Mouse (Mus musculus) heart, adult 2 months (tissue): ENCODE measurements around the gene Gm5447. TPM values are rescaled to one million over a fixed set of nuclear protein-coding genes. Genes with fewer than 3 reads are reported as not detected.
A peak's percentile ranks its signal among the peaks of the same experiment; 100 is the strongest.

Experiments
- DNase-seq, 2 experiments: peaks; one replicate each; pipeline ENCODE4 v3.0.0; 2021
- H3K27ac ChIP-seq: fragments of 200-600 bp; 2 replicates; pipeline ENCODE4 v1.8.1; 2022
- H3K27me3 ChIP-seq: fragments of 200-500 bp; 2 replicates; pipeline ENCODE4 v1.6.1; 2012; ENCODE audit warnings: mild to moderate bottlenecking, low read length, inconsistent platforms, mixed read lengths; ENCODE audit not compliant: control insufficient read depth, insufficient read depth
- H3K36me3 ChIP-seq: fragments of 200-500 bp; 2 replicates; pipeline ENCODE4 v1.6.1; 2012; ENCODE audit warnings: low read length, inconsistent platforms; ENCODE audit not compliant: control insufficient read depth, insufficient read depth
- H3K4me1 ChIP-seq: fragments of 200-500 bp; 2 replicates; pipeline ENCODE4 v1.6.1; 2011; ENCODE audit warnings: low read length; ENCODE audit not compliant: control insufficient read depth, insufficient read depth
- H3K4me3 ChIP-seq: fragments of 200-600 bp; 2 replicates; pipeline ENCODE4 v1.8.1; 2022
- H3K79me2 ChIP-seq: fragments of 200-500 bp; replicated peaks from 2 replicates; pipeline ENCODE4 v1.6.1; 2012; ENCODE audit warnings: mild to moderate bottlenecking, inconsistent platforms, low read length, moderate library complexity, mixed read lengths; ENCODE audit not compliant: control insufficient read depth, insufficient read depth
- H3K9ac ChIP-seq: fragments of 200-500 bp; 2 replicates; pipeline ENCODE4 v1.6.1; 2012; ENCODE audit warnings: low read depth, mild to moderate bottlenecking, control low read depth, inconsistent platforms, low read length, mixed read lengths
- CTCF ChIP-seq: fragments of 200-600 bp; IDR thresholded peaks from 2 replicates; pipeline ENCODE4 v1.8.1; 2022; ENCODE audit warnings: antibody characterized with exemption, mild to moderate bottlenecking, moderate library complexity
- EP300 ChIP-seq: fragments of 200-500 bp; IDR thresholded peaks from 2 replicates; pipeline ENCODE4 v1.6.1; 2011; ENCODE audit warnings: low read depth, low read length, control low read depth; ENCODE audit not compliant: insufficient read depth
- POLR2A ChIP-seq: fragments of 200-500 bp; IDR thresholded peaks from 2 replicates; pipeline ENCODE4 v1.6.1; 2011; ENCODE audit warnings: mild to moderate bottlenecking, low read depth, low read length, control low read depth; ENCODE audit not compliant: insufficient read depth
- WGBS: fragments of 180-500 bp; shearing (Covaris S2); methylation state at CpG from one replicate; pipeline ENCODE4 v1.1.7; 2018; 5-methylcytosine and 5-hydroxymethylcytosine counted together
- intact Hi-C: fragments of 180-260 bp; cut with DNase I; formaldehyde crosslinking; loops from one replicate; pipeline ENCODE4 v1.15.1; 2025
- long read RNA-seq: library from polyadenylated mRNA; stranded (forward); transcript quantifications from one replicate; pipeline ENCODE4 v2.0.0, GENCODE M21; 2021
- polyA plus RNA-seq: library from polyadenylated mRNA; depleted of rRNA; stranded (reverse); fragments of >200 nt; gene quantifications from 2 replicates; pipeline ENCODE4 v1.2.3, GENCODE M21; 2012; rRNA removed
- total RNA-seq, 2 experiments: library from RNA; stranded (reverse); gene quantifications; 2 replicates each; pipeline ENCODE4 v1.2.3; 2021

The Gm5447 gene
- total RNA-seq (not detected), polyA plus RNA-seq (not detected in 2 replicates)
- long read RNA-seq = 0 reads

DNA sequence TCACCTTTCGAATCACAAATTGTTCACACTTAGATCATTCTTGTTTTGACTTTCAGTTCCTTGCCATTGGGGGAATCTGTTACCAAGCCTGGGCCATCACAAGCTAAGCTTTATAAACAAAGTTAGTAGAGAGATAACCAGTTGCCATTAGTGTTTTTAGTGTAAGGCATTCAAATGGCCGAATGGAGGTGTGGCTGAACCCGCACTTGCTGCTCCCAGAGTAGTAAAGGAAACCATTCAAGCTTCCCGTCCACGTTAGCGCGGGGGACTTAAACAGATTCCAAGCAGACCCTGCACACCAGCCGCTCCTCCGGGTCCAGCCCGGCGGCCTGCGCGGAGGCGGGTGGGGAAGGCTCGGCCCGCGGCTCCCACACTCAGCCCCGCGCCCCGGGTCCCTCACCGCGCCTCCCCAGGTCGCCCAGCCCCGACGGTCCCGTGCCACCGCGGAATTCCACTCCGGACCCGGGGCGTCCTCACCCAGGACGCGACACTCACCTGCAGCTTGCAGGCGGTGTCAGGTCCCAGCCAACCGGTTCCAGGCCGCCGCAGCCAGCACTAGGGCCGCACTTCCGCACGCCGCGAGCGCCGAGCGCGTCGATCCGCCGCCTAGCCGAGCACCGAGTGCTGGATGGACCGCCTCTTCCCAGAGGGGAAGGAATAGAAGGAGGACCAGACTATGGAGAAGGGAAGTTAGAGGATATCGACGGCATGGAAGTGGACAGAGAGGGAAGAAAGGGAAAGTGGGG is at the start of gene Gm5447, which contains the start of gene Exoc2:
Gene Gm5447 (plus strand): TSS at position 704 of the 746 bp plus-strand sequence.
Gene Exoc2 (minus strand): TSS at position 593 of the 746 bp plus-strand sequence.
- peak within 1 kb of the TSS; percentile 82 for H3K27ac ChIP-seq
- DNase-seq = peak; percentile 88 to 92
- no peak for TF ChIP-seq CTCF
- TF ChIP-seq POLR2A = 0 out of 2 replicates have a peak, but pooled peaks have one; percentile 32
- 0 out of 2 replicates have a peak, but pooled peaks have one; percentile 61 for TF ChIP-seq EP300
- H3K4me3 ChIP-seq = peak within 1 kb of the TSS; percentile 85
- no peaks in the 10 kb centered on the region for H3K79me2 ChIP-seq
- peaks cover 1% of the 10 kb centered on the region for H3K4me1 ChIP-seq
- H3K27me3 ChIP-seq = peaks cover 2% of the 10 kb centered on the region
- intact Hi-C loops = loop anchor here (1.0 to 5.0 kb wide), 2 partner anchors 11 to 426 kb away; partner anchors contain the start of gene Uqcrfs1
- peak within 1 kb of the TSS; percentile 81 for H3K9ac ChIP-seq
- WGBS = under 1% methylated on average over 51 of the region's 54 CpGs
- H3K36me3 ChIP-seq = peaks cover 4% of the 10 kb centered on the region; the same call in 1 of the 2 replicates

DNA sequence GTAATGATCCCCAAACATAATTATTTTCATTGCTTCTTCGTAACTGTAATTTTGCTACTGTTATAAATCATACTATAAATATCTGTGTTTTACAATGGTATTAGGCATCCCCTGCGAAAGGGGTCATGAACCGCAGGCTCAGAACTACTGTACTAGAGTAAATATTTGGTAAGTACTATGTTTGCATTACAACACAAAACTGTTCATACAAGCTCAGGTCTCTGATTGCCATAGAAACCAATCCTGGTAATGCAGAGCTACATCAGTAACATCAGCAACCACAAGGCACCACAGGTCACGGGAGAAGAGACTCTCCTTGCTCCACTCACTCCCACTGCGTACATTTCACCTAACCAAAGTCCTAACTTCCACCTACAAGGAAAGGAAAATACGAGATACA is 49.7 kb upstream of the Gm5447 start:
- WGBS = 96% methylated on average over 6 of the region's 6 CpGs
- no peak overlapping the region for H3K27ac ChIP-seq

DNA sequence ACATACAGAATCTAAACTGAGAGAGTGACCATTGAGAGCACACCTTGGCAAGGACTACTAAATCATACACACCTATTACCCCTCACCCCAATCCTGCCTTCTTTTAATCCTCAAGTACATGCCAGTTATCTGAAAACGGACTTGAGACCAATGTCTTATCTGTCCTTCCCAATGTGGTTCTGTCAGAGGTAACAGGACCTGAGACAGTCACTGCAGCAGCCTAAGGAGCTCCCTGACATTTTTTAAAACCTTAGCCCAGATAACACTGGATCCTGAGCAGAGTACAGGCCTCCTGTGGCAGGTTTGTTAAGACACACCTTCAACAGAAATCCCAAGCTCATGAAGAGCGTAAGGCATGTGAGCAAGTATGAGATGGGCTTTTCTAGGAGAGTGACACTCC is 44.9 kb upstream of the Gm5447 start:
- no peak for DNase-seq
- 86% methylated on average over 2 of the region's 2 CpGs for WGBS
- Histone ChIP-seq H3K4me1 (peaks cover 2% of the 10 kb centered on the region; the same call in 1 of the 2 replicates), H3K36me3 (no peaks in the 10 kb centered on the region), H3K4me3 (no peak overlapping the region), H3K27me3 (no peaks in the 10 kb centered on the region), H3K79me2 (no peaks in the 10 kb centered on the region), H3K9ac (no peak overlapping the region), H3K27ac (no peak overlapping the region)
- TF ChIP-seq CTCF = no peak
- TF ChIP-seq EP300 = no peak
- no peak for TF ChIP-seq POLR2A
- intact Hi-C loops = no loop called here

More for the DNA sequence above, 49.7 kb upstream of the Gm5447 start:
- no peaks in the 10 kb centered on the region for H3K4me1 ChIP-seq
- DNase-seq = no peak
- H3K27me3 ChIP-seq = no peaks in the 10 kb centered on the region
- no peaks in the 10 kb centered on the region for H3K79me2 ChIP-seq
- H3K4me3 ChIP-seq = no peak overlapping the region
- intact Hi-C loops = no loop called here
- TF ChIP-seq CTCF = no peak
- TF ChIP-seq EP300 = no peak
- TF ChIP-seq POLR2A = no peak
- no peak overlapping the region for H3K9ac ChIP-seq
- no peaks in the 10 kb centered on the region for H3K36me3 ChIP-seq

DNA sequence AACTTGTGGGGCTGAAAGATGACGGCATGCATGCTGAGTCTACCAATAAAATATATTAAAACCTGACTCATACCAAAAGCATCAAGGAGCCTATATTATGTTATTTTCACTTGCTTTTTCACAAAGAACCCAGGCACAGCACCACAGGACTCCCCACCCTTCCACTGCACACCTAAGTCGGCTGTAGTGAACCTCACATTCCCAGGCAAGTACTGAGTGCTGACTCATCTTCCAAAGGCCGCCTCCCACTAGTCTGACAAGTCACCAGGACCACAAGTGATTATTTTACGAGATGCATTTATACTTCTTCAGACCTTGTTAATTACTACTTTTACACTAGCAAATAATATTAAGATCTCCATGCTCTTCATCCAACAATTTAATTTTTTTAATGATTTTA is 42.4 kb upstream of the Gm5447 start:
- no peak overlapping the region for H3K9ac ChIP-seq
- peaks cover 2% of the 10 kb centered on the region; the same call in 1 of the 2 replicates for H3K4me1 ChIP-seq
- H3K36me3 ChIP-seq = no peaks in the 10 kb centered on the region
- intact Hi-C loops = loop anchor here (5.0 kb wide), 1 partner anchor 36 kb away; no protein-coding TSS in a partner anchor
- H3K4me3 ChIP-seq = no peak overlapping the region
- 74% methylated on average over 4 of the region's 4 CpGs for WGBS
- H3K79me2 ChIP-seq = no peaks in the 10 kb centered on the region
- TF ChIP-seq EP300 (no peak), CTCF (no peak), POLR2A (no peak)
- no peaks in the 10 kb centered on the region for H3K27me3 ChIP-seq
- DNase-seq = no peak
- no peak overlapping the region for H3K27ac ChIP-seq

DNA sequence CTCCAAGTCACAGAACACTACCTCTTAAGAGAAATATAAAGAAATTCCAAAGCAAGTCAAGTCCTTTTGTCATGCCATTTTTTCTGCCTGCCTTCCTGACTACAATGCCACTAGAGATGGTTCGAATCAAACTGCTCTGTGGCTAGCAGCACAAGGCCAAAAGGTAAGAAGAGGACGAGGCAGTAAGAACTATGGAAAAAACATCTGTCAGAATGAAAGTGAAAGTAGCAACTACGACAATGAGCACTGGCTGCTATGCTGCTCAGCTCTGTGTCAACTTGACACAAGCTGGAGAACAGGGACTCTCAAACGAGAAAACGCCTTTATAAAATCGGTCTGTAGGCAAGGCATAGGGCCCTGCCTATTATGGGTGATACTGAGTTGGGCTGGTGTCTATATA is 41.0 kb upstream of the Gm5447 start:
- Histone ChIP-seq H3K4me3 (no peak overlapping the region), H3K36me3 (no peaks in the 10 kb centered on the region), H3K9ac (no peak overlapping the region), H3K4me1 (peaks cover 2% of the 10 kb centered on the region; the same call in 1 of the 2 replicates), H3K27me3 (no peaks in the 10 kb centered on the region), H3K79me2 (no peaks in the 10 kb centered on the region), H3K27ac (no peak overlapping the region; the same call in 1 of the 2 replicates)
- intact Hi-C loops = loop anchor here (5.0 kb wide), 1 partner anchor 34 kb away; no protein-coding TSS in a partner anchor
- no peak for DNase-seq
- TF ChIP-seq CTCF (no peak), EP300 (no peak), POLR2A (no peak)
- 58% methylated on average over 6 of the region's 6 CpGs for WGBS

DNA sequence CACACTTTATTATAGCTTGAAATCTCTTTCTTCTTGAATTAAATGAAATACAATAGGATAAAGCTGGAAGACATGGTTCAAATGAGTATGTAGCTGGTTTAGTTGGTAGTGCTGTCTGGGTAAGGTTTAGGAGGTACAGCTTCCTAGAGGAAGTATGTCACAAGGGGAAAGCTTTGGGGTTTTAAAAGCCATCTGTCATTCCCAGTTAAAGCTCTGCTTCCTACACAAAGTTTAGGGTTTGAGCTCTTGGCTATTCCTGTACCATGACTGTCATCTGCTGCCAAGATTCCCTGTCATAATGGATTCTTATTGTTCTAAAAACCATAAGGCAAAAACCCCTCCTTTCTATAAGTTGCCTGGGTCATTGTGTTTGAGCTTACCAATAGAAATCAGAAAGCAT is 28.2 kb upstream of the Gm5447 start:
- H3K27me3 ChIP-seq = no peaks in the 10 kb centered on the region
- peaks cover 6% of the 10 kb centered on the region for H3K36me3 ChIP-seq
- H3K27ac ChIP-seq = peak overlapping the region; percentile 39
- TF ChIP-seq POLR2A (no peak), CTCF (no peak), EP300 (no peak)
- DNase-seq = no peak
- intact Hi-C loops = no loop called here
- H3K9ac ChIP-seq = no peak overlapping the region
- no peak overlapping the region for H3K4me3 ChIP-seq
- H3K79me2 ChIP-seq = 0 out of 2 replicates have a peak, but pooled peaks cover 2% of the 10 kb centered on the region
- peaks cover 1% of the 10 kb centered on the region; the same call in 1 of the 2 replicates for H3K4me1 ChIP-seq
